Mouse (Mus musculus) olfactory bulb, adult 2 months (tissue): Measurements from ENCODE around the gene Mb21d2. TPM values are rescaled to one million over a fixed set of nuclear protein-coding genes. Genes with fewer than 3 reads are reported as not detected.

Experiments
- H3K27ac ChIP-seq: fragments of 200-500 bp; 2 replicates; pipeline ENCODE4 v1.5.1; 2012; ENCODE audit warnings: low read depth, low read length; ENCODE audit not compliant: insufficient read depth
- H3K4me1 ChIP-seq: fragments of 200-500 bp; 2 replicates; pipeline ENCODE4 v1.6.1; 2012; ENCODE audit warnings: low read length; ENCODE audit not compliant: control insufficient read depth, insufficient read depth
- H3K4me3 ChIP-seq: fragments of 200-500 bp; 2 replicates; pipeline ENCODE4 v1.5.1; 2012; ENCODE audit warnings: mild to moderate bottlenecking, low read depth, low read length, moderate library complexity; ENCODE audit not compliant: insufficient read depth
- CTCF ChIP-seq: fragments of 200-500 bp; IDR thresholded peaks from 2 replicates; pipeline ENCODE4 v1.5.1; 2012; ENCODE audit warnings: low read depth, mild to moderate bottlenecking, low read length, moderate library complexity; ENCODE audit not compliant: insufficient read depth
- POLR2A ChIP-seq: fragments of 200-500 bp; IDR thresholded peaks from 2 replicates; pipeline ENCODE4 v1.6.1; 2012; ENCODE audit warnings: mild to moderate bottlenecking, low read depth, low read length, moderate library complexity; ENCODE audit not compliant: insufficient read depth
- WGBS: fragments of 180-500 bp; shearing (Covaris S2); methylation state at CpG from one replicate; pipeline ENCODE4 v1.1.7; 2018; 5-methylcytosine and 5-hydroxymethylcytosine counted together
- polyA plus RNA-seq: library from polyadenylated mRNA; stranded (reverse); fragments of >200 nt; gene quantifications from 2 replicates; pipeline ENCODE4 v1.2.4, GENCODE M21; 2012; ENCODE audit warnings: low replicate concordance; ENCODE audit not compliant: missing spikeins, insufficient read depth, insufficient read length

Mb21d2 gene
- polyA plus RNA-seq, 1 experiment: not detected

- Histone ChIP-seq H3K4me3 (no peak overlapping the region), H3K27ac (no peak overlapping the region), H3K4me1 (no peaks in the 10 kb centered on the region; the same call in 1 of the 2 replicates)
- TF ChIP-seq POLR2A (no peak), CTCF (no peak)
- 95% methylated on average over 11 of the region's 11 CpGs for whole genome bisulfite sequencing
These were observed 23.7 kb downstream of the Mb21d2 start for GRCm38 (mm10) chr16:28905567-28906289.

DNA sequence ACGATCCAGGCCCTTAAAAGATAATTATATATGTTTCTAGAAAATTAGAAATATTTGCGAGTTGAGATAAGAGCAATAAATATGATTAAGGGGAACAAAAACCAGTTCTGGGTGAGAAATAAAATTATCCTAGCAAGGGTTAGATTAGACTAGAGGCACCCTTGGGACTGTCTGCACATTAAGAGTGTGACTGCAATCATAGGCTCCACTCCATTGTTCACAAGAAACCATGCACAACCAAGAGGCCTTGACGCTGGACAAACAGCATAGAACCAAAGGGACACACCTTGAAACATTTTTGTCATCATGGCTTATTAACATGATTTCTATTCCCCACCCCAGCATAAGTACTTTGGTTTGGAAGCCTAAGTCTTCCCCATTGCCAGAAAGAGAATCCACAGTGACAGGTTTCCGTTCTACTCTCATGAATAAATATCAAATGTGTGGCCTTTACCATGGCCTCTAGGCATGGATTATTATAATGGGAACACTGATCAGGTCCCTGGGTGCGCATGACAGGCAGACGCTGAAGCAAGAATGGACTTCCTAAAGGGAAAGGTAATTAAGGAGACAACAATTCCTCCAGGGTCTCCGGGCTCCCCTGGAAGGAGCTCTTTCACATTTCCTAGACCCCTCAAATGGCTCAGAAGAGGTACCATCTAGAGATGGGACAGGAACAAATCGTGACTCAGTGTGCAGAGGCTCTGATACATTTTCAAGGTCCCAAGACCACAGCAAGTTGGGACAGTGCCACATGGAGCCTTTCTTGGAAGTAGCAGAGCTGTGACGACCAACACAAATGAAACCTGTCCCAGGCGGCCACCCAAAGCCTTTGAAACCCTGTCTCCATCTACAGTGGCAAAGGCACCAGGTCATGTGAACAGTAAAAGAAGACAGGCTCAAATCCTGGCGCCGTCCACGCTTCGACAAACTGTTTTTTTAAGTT is 26.6 kb downstream of the Mb21d2 start:
- 92% methylated on average over 14 of the region's 14 CpGs for WGBS
- TF ChIP-seq POLR2A (no peak), CTCF (no peak)
- no peak overlapping the region for H3K27ac ChIP-seq
- no peak overlapping the region for H3K4me3 ChIP-seq
- H3K4me1 ChIP-seq: peaks cover 5% of the 10 kb centered on the region; the same call in 1 of the 2 replicates

DNA sequence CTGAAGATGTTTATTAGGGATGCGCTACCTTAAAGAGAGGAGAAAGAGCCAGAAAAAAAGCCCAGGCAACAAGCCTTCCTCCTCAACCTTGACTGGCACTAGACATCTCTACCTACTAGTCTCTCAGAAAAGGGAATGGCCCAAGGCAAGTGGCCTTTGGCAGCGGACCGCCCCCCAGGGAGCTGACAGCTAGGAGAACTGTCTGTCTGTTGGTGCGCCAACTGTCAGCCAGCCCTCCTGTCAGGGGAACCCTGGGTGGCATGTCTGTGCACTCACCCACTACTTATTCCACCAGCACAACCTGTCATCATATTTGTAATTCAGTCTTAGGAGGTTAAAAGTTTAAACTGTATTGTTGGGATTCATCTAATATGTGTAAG is 30.3 kb downstream of the Mb21d2 start:
- H3K4me3 ChIP-seq: no peak overlapping the region
- peaks cover 10% of the 10 kb centered on the region for H3K4me1 ChIP-seq
- 90% methylated on average over 4 of the region's 4 CpGs for WGBS
- H3K27ac ChIP-seq: no peak overlapping the region
- TF ChIP-seq POLR2A: no peak
- no peak for TF ChIP-seq CTCF

DNA sequence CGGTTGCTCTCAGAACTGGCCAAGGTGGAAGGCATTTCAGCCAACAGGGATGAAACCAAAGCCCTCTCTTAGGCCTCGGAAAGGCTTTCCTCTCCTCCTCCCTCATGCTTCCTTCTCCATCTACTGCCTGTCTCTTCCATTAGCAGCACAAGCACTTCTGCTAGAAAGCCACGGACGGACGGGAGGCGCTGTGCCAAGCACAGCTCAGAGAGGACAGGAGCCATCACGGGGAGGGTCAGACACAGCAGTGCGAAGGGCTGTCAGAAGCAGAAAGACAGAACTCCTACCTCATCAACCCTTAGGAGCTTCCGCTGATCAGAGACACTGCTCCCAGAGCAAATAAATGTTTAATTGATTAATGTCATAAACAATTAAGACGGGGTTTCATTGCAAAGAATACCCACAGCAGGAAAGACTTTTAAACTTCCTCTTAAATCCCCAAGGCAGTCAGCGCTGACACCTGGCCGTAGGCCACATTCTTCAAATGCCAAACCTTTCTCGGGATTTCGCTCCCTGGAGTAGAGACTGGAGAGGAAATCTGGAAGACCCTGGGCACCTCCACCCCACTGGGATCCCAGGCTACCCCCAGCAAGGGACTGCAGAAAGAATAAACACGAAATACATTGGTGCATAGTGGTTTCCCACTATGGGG is 30.8 kb downstream of the Mb21d2 start:
- no peak overlapping the region for H3K4me3 ChIP-seq
- peaks cover 10% of the 10 kb centered on the region for H3K4me1 ChIP-seq
- TF ChIP-seq POLR2A: no peak
- TF ChIP-seq CTCF: no peak
- 68% methylated on average over 15 of the region's 15 CpGs for WGBS
- no peak overlapping the region for H3K27ac ChIP-seq

GRCm38 (mm10) chr16:28896571-28896970 is 32.9 kb downstream of the Mb21d2 start:
- no peak overlapping the region for H3K4me3 ChIP-seq
- H3K4me1 ChIP-seq: peaks cover 10% of the 10 kb centered on the region
- WGBS: over 99% methylated on average over 7 of the region's 7 CpGs
- no peak overlapping the region for H3K27ac ChIP-seq
- no peak for TF ChIP-seq POLR2A
- TF ChIP-seq CTCF: no peak

GRCm38 (mm10) chr16:28894872-28895271 is 34.6 kb downstream of the Mb21d2 start:
- Histone ChIP-seq H3K4me3 (no peak overlapping the region), H3K27ac (no peak overlapping the region), H3K4me1 (peaks cover 10% of the 10 kb centered on the region)
- TF ChIP-seq CTCF: no peak
- no peak for TF ChIP-seq POLR2A
- 33% methylated on average over 6 of the region's 6 CpGs for WGBS

GRCm38 (mm10) chr16:28893266-28893665 is 36.2 kb downstream of the Mb21d2 start:
- Histone ChIP-seq H3K27ac (no peak overlapping the region), H3K4me3 (no peak overlapping the region), H3K4me1 (peaks cover 7% of the 10 kb centered on the region)
- WGBS: 65% methylated on average over 5 of the region's 5 CpGs
- no peak for TF ChIP-seq POLR2A
- TF ChIP-seq CTCF: no peak

- Histone ChIP-seq H3K4me3 (no peak overlapping the region), H3K27ac (no peak overlapping the region), H3K4me1 (peaks cover 3% of the 10 kb centered on the region; the same call in 1 of the 2 replicates)
- WGBS: 82% methylated on average over 9 of the region's 9 CpGs
- TF ChIP-seq CTCF (no peak), POLR2A (no peak)
These were observed 43.2 kb downstream of the Mb21d2 start for GRCm38 (mm10) chr16:28886201-28886745.

DNA sequence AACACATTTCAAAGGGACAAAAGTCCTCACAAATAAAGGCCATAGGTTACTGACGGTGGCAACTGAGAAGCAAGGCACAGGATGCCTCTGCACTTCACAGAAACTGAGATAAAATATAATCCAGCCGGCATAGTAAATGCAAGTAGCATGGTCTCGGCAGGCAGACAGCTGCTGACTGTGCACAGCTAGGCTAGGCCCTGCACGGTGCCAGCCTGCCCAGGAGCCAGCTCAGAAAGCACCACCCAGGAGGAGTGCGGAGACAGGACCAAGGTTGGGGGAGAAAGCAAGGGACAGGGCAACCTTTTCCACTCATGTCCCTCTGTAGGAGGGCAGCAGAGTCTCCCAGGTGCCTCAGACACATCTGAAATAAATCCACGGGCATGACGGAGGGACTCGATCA is 44.0 kb downstream of the Mb21d2 start:
- no peak overlapping the region for H3K27ac ChIP-seq
- H3K4me1 ChIP-seq: peaks cover 3% of the 10 kb centered on the region; the same call in 1 of the 2 replicates
- TF ChIP-seq CTCF (no peak), POLR2A (no peak)
- 76% methylated on average over 8 of the region's 8 CpGs for WGBS
- H3K4me3 ChIP-seq: no peak overlapping the region
